Comparison of ENCODE assay signal across 8 mouse cellular contexts in genomic region chr1:66871591-66871990, GRCm38 (mm10). TPM values are rescaled to one million over a fixed set of nuclear protein-coding genes. Genes with fewer than 3 reads are reported as not detected.
DNase-seq lines count a peak whose midpoint lies in the region; ATAC-seq and TF ChIP-seq lines count a peak whose summit lies in the region.

No protein-coding gene starts in this region.

- no peaks in the 10 kb centered on the region for H3K27me3 ChIP-seq in forebrain, embryonic 16.5 days (replicated peaks; ENCODE audit: control insufficient read depth, insufficient read depth, low read length)
- no peaks in the 10 kb centered on the region for H3K27me3 ChIP-seq in forebrain, embryonic 13.5 days
- H3K27me3 ChIP-seq in midbrain, postnatal 0 days (ENCODE audit: insufficient read depth, low read length) = no peaks in the 10 kb centered on the region
- no peaks in the 10 kb centered on the region for H3K27me3 ChIP-seq in midbrain, embryonic 13.5 days
- no peaks in the 10 kb centered on the region for H3K27me3 ChIP-seq in heart, embryonic 13.5 days (replicated peaks)

- H3K9me3 ChIP-seq in forebrain, embryonic 16.5 days (ENCODE audit: control insufficient read depth, low read length) = no peaks in the 10 kb centered on the region
- H3K9me3 ChIP-seq in forebrain, embryonic 13.5 days (replicated peaks) = no peaks in the 10 kb centered on the region
- no peaks in the 10 kb centered on the region for H3K9me3 ChIP-seq in midbrain, postnatal 0 days (ENCODE audit: low read length)
- no peaks in the 10 kb centered on the region for H3K9me3 ChIP-seq in midbrain, embryonic 13.5 days
- H3K9me3 ChIP-seq in heart, embryonic 13.5 days = no peaks in the 10 kb centered on the region

- 38% methylated on average over 7 of the region's 7 CpGs for WGBS in forebrain, embryonic 16.5 days
- WGBS in forebrain, embryonic 13.5 days = 71% methylated on average over 7 of the region's 7 CpGs
- WGBS in midbrain, postnatal 0 days = 60% methylated on average over 7 of the region's 7 CpGs
- WGBS in midbrain, embryonic 13.5 days = 76% methylated on average over 7 of the region's 7 CpGs
- 25% methylated on average over 7 of the region's 7 CpGs for WGBS in heart, embryonic 13.5 days

- no peak overlapping the region for H3K9ac ChIP-seq in forebrain, embryonic 16.5 days (replicated peaks; ENCODE audit: low read depth, low read length)
- no peak overlapping the region for H3K9ac ChIP-seq in forebrain, embryonic 13.5 days
- no peak overlapping the region for H3K9ac ChIP-seq in midbrain, postnatal 0 days (replicated peaks; ENCODE audit: low read length, poor library complexity, severe bottlenecking)
- no peak overlapping the region for H3K9ac ChIP-seq in midbrain, embryonic 13.5 days (replicated peaks)
- no peak overlapping the region for H3K9ac ChIP-seq in heart, embryonic 13.5 days

- no peak overlapping the region for H3K4me3 ChIP-seq in forebrain, embryonic 16.5 days (replicated peaks; ENCODE audit: low read length)
- H3K4me3 ChIP-seq in forebrain, embryonic 13.5 days = no peak overlapping the region
- no peak overlapping the region for H3K4me3 ChIP-seq in midbrain, postnatal 0 days (ENCODE audit: low read depth, low read length)
- H3K4me3 ChIP-seq in midbrain, embryonic 13.5 days (replicated peaks) = no peak overlapping the region
- no peak overlapping the region for H3K4me3 ChIP-seq in heart, embryonic 13.5 days

- no peaks in the 10 kb centered on the region for H3K36me3 ChIP-seq in forebrain, embryonic 16.5 days (ENCODE audit: control insufficient read depth, insufficient read depth)
- H3K36me3 ChIP-seq in forebrain, embryonic 13.5 days (ENCODE audit: poor library complexity, severe bottlenecking) = no peaks in the 10 kb centered on the region
- no peaks in the 10 kb centered on the region for H3K36me3 ChIP-seq in midbrain, postnatal 0 days (ENCODE audit: insufficient read depth, low read length)
- H3K36me3 ChIP-seq in midbrain, embryonic 13.5 days = no peaks in the 10 kb centered on the region
- no peaks in the 10 kb centered on the region for H3K36me3 ChIP-seq in heart, embryonic 13.5 days

- TF ChIP-seq CTCF in midbrain, postnatal 0 days (IDR thresholded peaks at IDR 0.05) = no peak

- 0 out of 2 replicates have a peak, but pooled peaks have one; percentile 45 for ATAC-seq in forebrain, embryonic 16.5 days
- no peak for ATAC-seq in forebrain, embryonic 13.5 days
- no peak for ATAC-seq in midbrain, postnatal 0 days (ENCODE audit: low FRiP score)
- ATAC-seq in midbrain, embryonic 13.5 days = no peak
- ATAC-seq in heart, embryonic 13.5 days (ENCODE audit: extremely low read depth, insufficient number of reproducible peaks, low FRiP score, low TSS enrichment) = no peak

- no peak overlapping the region for H3K4me2 ChIP-seq in forebrain, embryonic 16.5 days (ENCODE audit: low read length)
- no peak overlapping the region for H3K4me2 ChIP-seq in forebrain, embryonic 13.5 days
- H3K4me2 ChIP-seq in midbrain, postnatal 0 days (ENCODE audit: low read depth, low read length, poor library complexity, severe bottlenecking) = no peak overlapping the region
- H3K4me2 ChIP-seq in midbrain, embryonic 13.5 days (replicated peaks) = no peak overlapping the region
- H3K4me2 ChIP-seq in heart, embryonic 13.5 days = peak overlapping the region; percentile 24

- H3K27ac ChIP-seq in forebrain, embryonic 16.5 days (ENCODE audit: low read length) = no peak overlapping the region
- no peak overlapping the region for H3K27ac ChIP-seq in forebrain, embryonic 13.5 days
- no peak overlapping the region for H3K27ac ChIP-seq in midbrain, postnatal 0 days (ENCODE audit: low read depth, low read length)
- no peak overlapping the region for H3K27ac ChIP-seq in midbrain, embryonic 13.5 days
- peak overlapping the region; percentile 79 for H3K27ac ChIP-seq in heart, embryonic 13.5 days (replicated peaks)

- peaks cover 7% of the 10 kb centered on the region for H3K4me1 ChIP-seq in forebrain, embryonic 16.5 days (replicated peaks; ENCODE audit: control insufficient read depth, insufficient read depth, low read length)
- no peaks in the 10 kb centered on the region for H3K4me1 ChIP-seq in forebrain, embryonic 13.5 days
- no peaks in the 10 kb centered on the region for H3K4me1 ChIP-seq in midbrain, postnatal 0 days (ENCODE audit: insufficient read depth, low read length)
- no peaks in the 10 kb centered on the region for H3K4me1 ChIP-seq in midbrain, embryonic 13.5 days (replicated peaks)
- peaks cover 14% of the 10 kb centered on the region for H3K4me1 ChIP-seq in heart, embryonic 13.5 days

- DNase-seq in midbrain, postnatal 0 days (ENCODE audit: low spot score) = peak; percentile 73
- DNase-seq in lung, postnatal 25 days (ENCODE audit: low spot score) = peak; percentile 24
- DNase-seq in neural tube, embryonic 10.5 days (ENCODE audit: extremely low spot score, low spot score) = no peak
- no peak for DNase-seq in spleen, postnatal 4 days (ENCODE audit: low spot score in 2 of 2)

RNA-seq across cellular contexts. Expression of gene Acadl, which starts 8.5 kb away (rescaled TPM):
- polyA plus RNA-seq in forebrain, embryonic 16.5 days (2015; fragmentation: Nextera tagmentation; extraction: Ambion mirVana) = 33.0 and 38.8 TPM in 2 replicates
- polyA plus RNA-seq in forebrain, embryonic 13.5 days (2015; fragmentation: Nextera tagmentation; extraction: Ambion mirVana) = 31.7 and 36.9 TPM in 2 replicates
- total RNA-seq in midbrain, postnatal 0 days (2014; rRNA removed) = 5.4 and 5.8 TPM in 2 replicates
- 55.4 and 59.5 TPM in 2 replicates for polyA plus RNA-seq in midbrain, postnatal 0 days (2015; fragmentation: Nextera tagmentation; extraction: Ambion mirVana)
- polyA plus RNA-seq in midbrain, embryonic 13.5 days (2015; fragmentation: Nextera tagmentation; extraction: Ambion mirVana) = 37.5 and 37.8 TPM in 2 replicates
- 459 and 524 TPM in 2 replicates for polyA plus RNA-seq in heart, embryonic 13.5 days (2015; fragmentation: Nextera tagmentation; extraction: Ambion mirVana)

RNA-seq across cellular contexts. Expression of gene Kansl1l, which starts 54.2 kb away (rescaled TPM):
- polyA plus RNA-seq in forebrain, embryonic 16.5 days (2015; fragmentation: Nextera tagmentation; extraction: Ambion mirVana) = 15.0 and 15.5 TPM in 2 replicates
- polyA plus RNA-seq in forebrain, embryonic 13.5 days (2015; fragmentation: Nextera tagmentation; extraction: Ambion mirVana) = 15.0 and 15.4 TPM in 2 replicates
- 20.8 and 20.9 TPM in 2 replicates for total RNA-seq in midbrain, postnatal 0 days (2014; rRNA removed)
- polyA plus RNA-seq in midbrain, postnatal 0 days (2015; fragmentation: Nextera tagmentation; extraction: Ambion mirVana) = 7.2 and 9.7 TPM in 2 replicates
- polyA plus RNA-seq in midbrain, embryonic 13.5 days (2015; fragmentation: Nextera tagmentation; extraction: Ambion mirVana) = 14.2 and 14.7 TPM in 2 replicates
- 8.7 and 9.0 TPM in 2 replicates for polyA plus RNA-seq in heart, embryonic 13.5 days (2015; fragmentation: Nextera tagmentation; extraction: Ambion mirVana)

Comparison
In these comparisons a context has a peak if more than half of its experiments do, and no peak if none do; other contexts are left out.
1. DNase-seq: peak in midbrain, postnatal 0 days (single experiment) and lung, postnatal 25 days (single experiment); none in neural tube, embryonic 10.5 days (single experiment) and spleen, postnatal 4 days (0 of 2).